Mouse (Mus musculus) adrenal gland, postnatal 0 days (tissue): ENCODE data around the gene Hfm1. TPM values are rescaled to one million over a fixed set of nuclear protein-coding genes. Genes with fewer than 3 reads are reported as not detected.

Experiments
- microRNA-seq: library from miRNA; unstranded; fragments of <30 nt; microRNA quantifications from one replicate; pipeline ENCODE4, GENCODE M21; 2016; ENCODE audit warnings: borderline replicate concordance; ENCODE audit not compliant: insufficient number of aligned reads
- polyA plus RNA-seq: library from polyadenylated mRNA; unstranded; fragments of >200 nt; fragmentation: Nextera tagmentation; extraction: Ambion mirVana; gene quantifications from 2 replicates; pipeline ENCODE4 v1.2.1, GENCODE M21; 2015

Gene Hfm1
- polyA plus RNA-seq: 0.76 and 0.79 TPM in 2 replicates

GRCm38 (mm10) chr5:106925488-106926368 is at the start of gene Hfm1:
Gene Hfm1, minus strand, starts transcription at chr5:106926321.

DNA sequence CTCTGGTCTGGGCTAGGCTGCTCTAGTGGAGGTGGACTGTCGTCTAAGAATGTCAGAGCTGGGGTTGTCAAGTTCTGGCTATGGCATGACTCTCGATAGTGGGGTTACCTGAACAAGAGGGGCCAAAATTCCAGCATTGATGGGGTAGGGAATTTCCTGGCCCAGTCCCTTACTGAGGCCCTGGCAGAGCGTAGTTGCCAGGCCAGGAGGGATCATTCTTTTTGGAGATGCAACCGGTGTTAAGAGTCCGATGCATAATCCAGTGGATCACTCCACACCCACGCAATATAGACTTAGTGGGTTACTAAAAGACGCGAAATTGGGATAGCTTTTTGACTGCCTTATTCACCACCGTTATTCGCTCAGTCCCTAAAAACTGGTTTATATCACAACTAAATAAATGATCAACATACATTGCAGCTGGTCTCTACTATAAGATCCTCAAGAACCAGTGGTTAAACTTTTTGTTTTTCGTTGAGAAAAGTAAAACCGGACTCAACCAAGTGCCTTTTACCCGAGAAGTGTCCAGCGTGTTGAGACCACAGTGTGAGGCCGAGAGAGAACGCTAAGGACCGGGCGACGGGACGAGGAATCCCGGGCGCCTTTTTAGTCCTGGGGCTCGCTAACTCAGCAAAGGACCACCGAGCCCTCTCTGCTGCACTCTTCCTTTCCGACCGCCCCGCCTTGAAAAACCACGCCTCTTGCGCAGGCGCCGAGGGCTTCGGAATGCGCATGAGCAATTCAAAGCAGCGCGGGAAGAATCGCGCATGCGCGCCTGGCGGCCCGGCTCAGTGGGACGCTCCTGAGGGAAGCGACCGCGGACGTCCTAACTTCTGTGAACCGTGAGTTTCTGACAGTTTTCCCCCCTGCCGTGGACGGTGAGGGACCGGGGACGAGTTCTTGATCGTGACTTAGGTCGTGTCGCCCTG is 37.7 kb upstream of the Hfm1 start, which contains the start of gene Cdc7:
Cdc7 (plus strand) TSS at position 739 of the 929 bp plus-strand sequence.

Small RNA genes lying within 50 kb of the gene (microRNA-seq; reads per million reads assigned to microRNA genes)
- not detected for gene Gm27527

Other genes with a start within 250 kb of the Hfm1 start
- gene Zfp644, start 229.0 kb downstream of the Hfm1 start, polyA plus RNA-seq: 46.6 and 50.1 TPM in 2 replicates
- 4.7 and 9.3 TPM in 2 replicates for gene Cdc7, start 38.0 kb upstream of the Hfm1 start, polyA plus RNA-seq